Mouse (Mus musculus): ENCODE data around the gene Tmprss9. TPM values are rescaled to one million over a fixed set of nuclear protein-coding genes. Genes with fewer than 3 reads are reported as not detected.

Gene Tmprss9
- total and polyA plus RNA-seq, 3 experiments, result 0.15 to 0.25 TPM; not detected in 1

DNA sequence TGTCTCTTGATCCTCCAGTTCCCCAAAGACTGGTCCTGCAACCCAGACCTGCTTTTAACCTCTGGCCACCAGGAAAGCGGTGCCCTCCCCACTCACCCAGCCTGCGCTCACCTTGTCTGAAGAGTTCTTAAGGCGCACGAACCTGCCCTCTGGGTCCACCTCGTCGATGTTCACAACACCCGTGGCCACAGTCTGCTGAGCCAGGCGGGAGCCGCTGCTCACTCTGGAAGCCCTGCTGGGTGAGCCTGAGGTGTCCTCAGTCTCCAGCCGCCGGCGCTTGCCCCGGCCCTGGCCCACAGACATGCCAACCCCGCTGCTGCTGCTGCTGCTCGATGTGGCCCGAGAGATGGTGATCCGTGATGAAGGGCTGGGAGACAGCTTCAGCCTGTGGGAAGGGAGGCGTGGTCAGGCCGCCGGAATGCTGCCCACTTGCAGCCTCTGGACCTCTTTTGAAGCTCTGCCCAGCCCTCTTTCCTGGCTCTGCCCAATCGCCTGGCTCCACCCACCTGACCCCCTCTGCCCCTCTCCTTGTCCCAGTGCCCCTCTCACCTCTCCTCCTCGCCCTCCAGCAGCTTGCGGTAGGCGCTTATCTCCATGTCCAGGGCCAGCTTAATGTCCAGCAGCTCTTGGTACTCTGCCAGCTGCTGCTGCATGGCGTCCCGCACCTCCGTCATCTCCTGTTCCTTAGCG is 32.5 kb downstream of the Tmprss9 start:
- Histone ChIP-seq H3K9me3 (replicated peaks; ENCODE audit: insufficient read depth, low read length) (no peaks in the 10 kb centered on the region), H3K27ac (ENCODE audit: control insufficient read depth, low read depth, low read length) (no peak overlapping the region), H3K36me3 (ENCODE audit: control insufficient read depth in 1 of 2, insufficient read depth in 2 of 2, low read length in 2 of 2) (peaks cover 0 to 5% of the 10 kb centered on the region in 2 experiments; a peak in 2 of 4 replicates), H3K4me3 (ENCODE audit: control insufficient read depth in 1 of 2, insufficient read depth in 1 of 2, low read depth in 2 of 2, low read length in 2 of 2) (no peak overlapping the region), H3K4me1 (ENCODE audit: control insufficient read depth in 1 of 2, insufficient read depth in 2 of 2, low read length in 2 of 2) (peaks cover 0 to 6% of the 10 kb centered on the region in 2 experiments; a peak in 2 of 4 replicates), H3K79me2 (ENCODE audit: control insufficient read depth, insufficient read depth, low read length, poor library complexity) (peaks cover 14% of the 10 kb centered on the region), H3K27me3 (ENCODE audit: control insufficient read depth in 1 of 2, insufficient read depth in 2 of 2, low read length in 2 of 2) (no peaks in the 10 kb centered on the region), H3K9ac (ENCODE audit: control insufficient read depth, low read depth, low read length, poor library complexity, severe bottlenecking) (no peak overlapping the region)
- no peak for DNase-seq (ENCODE audit: low read depth, low spot score)
- TF ChIP-seq CHD1 (IDR thresholded peaks at IDR 0.05; ENCODE audit: low read depth, low read length), result no peak
- no peak for TF ChIP-seq BHLHE40 (IDR thresholded peaks at IDR 0.05; ENCODE audit: borderline replicate concordance, low read depth, low read length)
- TF ChIP-seq USF1 (IDR thresholded peaks at IDR 0.05; ENCODE audit: low read depth, low read length), result no peak
- TF ChIP-seq ZNF384 (IDR thresholded peaks at IDR 0.05; ENCODE audit: low read depth, low read length), result no peak
- TF ChIP-seq UBTF (IDR thresholded peaks at IDR 0.05; ENCODE audit: borderline replicate concordance, insufficient read depth, low read depth, low read length), result no peak
- no peak for TF ChIP-seq RAD21 (IDR thresholded peaks at IDR 0.05; ENCODE audit: low read depth, low read length)
- no peak for TF ChIP-seq ETS1 (IDR thresholded peaks at IDR 0.05; ENCODE audit: low read depth, low read length)
- TF ChIP-seq EP300 (IDR thresholded peaks at IDR 0.05; ENCODE audit: low read depth in 1 of 2, low read length in 2 of 2), result no peak

DNA sequence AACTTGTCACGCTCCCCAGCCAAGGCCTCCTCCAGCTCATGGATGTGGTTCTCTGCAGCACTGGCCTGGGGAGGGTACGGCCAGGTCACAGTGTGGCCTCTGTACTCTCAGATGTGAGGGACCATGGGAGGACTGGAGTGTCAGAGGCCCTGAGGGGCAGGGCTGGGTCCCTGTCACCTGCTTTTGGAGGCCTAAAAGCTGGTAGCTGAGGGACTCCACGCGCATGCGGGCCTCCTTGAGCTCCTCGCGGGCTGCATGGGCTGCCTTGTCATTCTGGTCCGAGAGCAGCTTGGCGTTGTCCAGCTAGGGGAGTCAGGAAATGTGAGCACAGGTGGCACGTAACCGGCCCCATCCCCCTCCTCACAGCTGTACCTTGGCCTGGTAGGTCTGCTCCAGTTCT is 33.1 kb downstream of the Tmprss9 start:
- TF ChIP-seq POLR2AphosphoS2 (IDR thresholded peaks at IDR 0.05; ENCODE audit: low read length), result no peak
- Histone ChIP-seq H3K36me3 (ENCODE audit: control insufficient read depth in 1 of 2, insufficient read depth in 2 of 2, low read length in 2 of 2) (no peaks in the 10 kb centered on the region; a peak in 2 of 4 replicates), H3K9me3 (replicated peaks; ENCODE audit: insufficient read depth, low read length) (no peaks in the 10 kb centered on the region), H3K27me3 (ENCODE audit: control insufficient read depth in 1 of 2, insufficient read depth in 2 of 2, low read length in 2 of 2) (no peaks in the 10 kb centered on the region), H3K4me3 (ENCODE audit: control insufficient read depth in 1 of 2, insufficient read depth in 1 of 2, low read depth in 2 of 2, low read length in 2 of 2) (no peak overlapping the region), H3K27ac (ENCODE audit: control insufficient read depth, low read depth, low read length) (no peak overlapping the region), H3K9ac (ENCODE audit: control insufficient read depth, low read depth, low read length, poor library complexity, severe bottlenecking) (no peak overlapping the region), H3K79me2 (ENCODE audit: control insufficient read depth, insufficient read depth, low read length, poor library complexity) (peaks cover 8% of the 10 kb centered on the region), H3K4me1 (ENCODE audit: control insufficient read depth in 1 of 2, insufficient read depth in 2 of 2, low read length in 2 of 2) (0 out of 4 replicates have a peak, but pooled peaks cover 0 to under 1% of the 10 kb centered on the region in 2 experiments)
- DNase-seq (ENCODE audit: low read depth, low spot score), result no peak

GRCm38 (mm10) chr10:80909375-80910162 is 37.9 kb downstream of the Tmprss9 start:
- Histone ChIP-seq H3K27me3 (ENCODE audit: control insufficient read depth in 1 of 2, insufficient read depth in 2 of 2, low read length in 2 of 2) (no peaks in the 10 kb centered on the region), H3K9ac (ENCODE audit: control insufficient read depth, low read depth, low read length, poor library complexity, severe bottlenecking) (no peak overlapping the region), H3K79me2 (ENCODE audit: control insufficient read depth, insufficient read depth, low read length, poor library complexity) (no peaks in the 10 kb centered on the region), H3K4me1 (ENCODE audit: control insufficient read depth in 1 of 2, insufficient read depth in 2 of 2, low read length in 2 of 2) (no peaks in the 10 kb centered on the region), H3K4me3 (ENCODE audit: control insufficient read depth in 1 of 2, insufficient read depth in 1 of 2, low read depth in 2 of 2, low read length in 2 of 2) (no peak overlapping the region), H3K36me3 (ENCODE audit: control insufficient read depth in 1 of 2, insufficient read depth in 2 of 2, low read length in 2 of 2) (no peaks in the 10 kb centered on the region; a peak in 1 of 4 replicates), H3K9me3 (replicated peaks; ENCODE audit: insufficient read depth, low read length) (no peaks in the 10 kb centered on the region), H3K27ac (ENCODE audit: control insufficient read depth, low read depth, low read length) (no peak overlapping the region)
- TF ChIP-seq RCOR1 (IDR thresholded peaks at IDR 0.05; ENCODE audit: low read depth, low read length), result no peak
- no peak for TF ChIP-seq MAFK (IDR thresholded peaks at IDR 0.05; ENCODE audit: borderline replicate concordance, low read depth, low read length)
- TF ChIP-seq GATA1 (IDR thresholded peaks at IDR 0.05; ENCODE audit: low read depth, low read length), result no peak
- TF ChIP-seq MAZ (IDR thresholded peaks at IDR 0.05; ENCODE audit: low read depth, low read length), result no peak
- TF ChIP-seq USF1 (IDR thresholded peaks at IDR 0.05; ENCODE audit: low read depth, low read length), result no peak
- no peak for TF ChIP-seq POLR2AphosphoS2 (IDR thresholded peaks at IDR 0.05; ENCODE audit: low read length)
- TF ChIP-seq SIN3A (IDR thresholded peaks at IDR 0.05; ENCODE audit: low read length), result no peak
- no peak for TF ChIP-seq CTCF (IDR thresholded peaks at IDR 0.05 in 2 of 3, conservative IDR thresholded peaks at IDR 0.05 in 1 of 3; ENCODE audit: control insufficient read depth in 1 of 3, insufficient read depth in 1 of 3, low read depth in 2 of 3, low read length in 3 of 3, poor library complexity in 1 of 3, severe bottlenecking in 1 of 3)
- TF ChIP-seq BHLHE40 (IDR thresholded peaks at IDR 0.05; ENCODE audit: borderline replicate concordance, low read depth, low read length), result no peak
- DNase-seq (ENCODE audit: low read depth, low spot score), result no peak
